Mouse (Mus musculus) 3T3-L1 (cell line): ENCODE results near the gene Scamp3.
"Not testable (repeated sequence)": the region's sequence is repeated elsewhere in the genome, so short reads cannot be mapped to it uniquely, and the experiment has no call there.

Source experiments
- DNase-seq: peaks from one replicate; pipeline ENCODE4 v3.0.0-alpha.2; 2015; ENCODE audit warnings: low read depth, low spot score

Gene Scamp3

GRCm38 (mm10) chr3:89195979-89196877, 19.0 kb downstream of the Scamp3 start:
- DNase-seq, result peak; percentile 97

- peak; percentile 38 for DNase-seq
These were observed 22.6 kb downstream of the Scamp3 start for GRCm38 (mm10) chr3:89199839-89200238.

- peak; percentile 98 for DNase-seq
These were observed 25.2 kb downstream of the Scamp3 start, which contains the start of gene Gba for GRCm38 (mm10) chr3:89202253-89203141. Gba (plus strand) TSS chr3:89202928.

- DNase-seq, result no peak
These were observed 25.9 kb downstream of the Scamp3 start for GRCm38 (mm10) chr3:89203142-89203514.

GRCm38 (mm10) chr3:89206079-89206478, 28.8 kb downstream of the Scamp3 start:
- no peak for DNase-seq

- no peak for DNase-seq
These were observed 29.4 kb downstream of the Scamp3 start for GRCm38 (mm10) chr3:89206695-89207094.

- no peak for DNase-seq
These were observed 30.9 kb downstream of the Scamp3 start for GRCm38 (mm10) chr3:89208075-89208657.

GRCm38 (mm10) chr3:89208736-89209135, 31.5 kb downstream of the Scamp3 start:
- no peak for DNase-seq

- DNase-seq, result no peak
These were observed 32.5 kb downstream of the Scamp3 start for GRCm38 (mm10) chr3:89209731-89210130.

GRCm38 (mm10) chr3:89210162-89210561, 32.9 kb downstream of the Scamp3 start:
- DNase-seq, result no peak

GRCm38 (mm10) chr3:89210731-89211130, 33.5 kb downstream of the Scamp3 start:
- DNase-seq, result no peak

- peak; percentile 95 for DNase-seq
These were observed 36.7 kb downstream of the Scamp3 start for GRCm38 (mm10) chr3:89213803-89214530.

GRCm38 (mm10) chr3:89214681-89215411, 37.6 kb downstream of the Scamp3 start, which contains the start of gene Thbs3:
Thbs3 (plus strand) TSS chr3:89215180.
- DNase-seq, result peak; percentile 67

- peak; percentile 98 for DNase-seq
These were observed 38.6 kb downstream of the Scamp3 start for GRCm38 (mm10) chr3:89215853-89216252.

- DNase-seq, result not testable (repeated sequence)
These were observed 39.1 kb downstream of the Scamp3 start for GRCm38 (mm10) chr3:89216407-89216806.

GRCm38 (mm10) chr3:89218271-89218670, 41.0 kb downstream of the Scamp3 start:
- no peak for DNase-seq

- peak; percentile 51 for DNase-seq
These were observed 42.3 kb downstream of the Scamp3 start for GRCm38 (mm10) chr3:89219546-89219945.

GRCm38 (mm10) chr3:89221167-89221566, 43.9 kb downstream of the Scamp3 start:
- DNase-seq, result no peak

- no peak for DNase-seq
These were observed 47.5 kb downstream of the Scamp3 start for GRCm38 (mm10) chr3:89224796-89225195.

- no peak for DNase-seq
These were observed 48.1 kb downstream of the Scamp3 start for GRCm38 (mm10) chr3:89225321-89225815.
